Mouse (Mus musculus) megakaryocyte, embryonic 14.5 days (primary cell): Measurements from ENCODE around the gene Mov10. TPM values are rescaled to one million over a fixed set of nuclear protein-coding genes. Genes with fewer than 3 reads are reported as not detected.

Source experiments
- H3K27me3 ChIP-seq: replicated peaks from 2 replicates; pipeline ENCODE3; 2012; ENCODE audit warnings: inconsistent platforms
- H3K36me3 ChIP-seq: replicated peaks from 2 replicates; pipeline ENCODE3; 2012; ENCODE audit warnings: low read length, inconsistent platforms, mixed read lengths
- H3K4me1 ChIP-seq: 2 replicates; pipeline ENCODE4 v1.6.1; 2012; ENCODE audit warnings: inconsistent platforms
- H3K4me3 ChIP-seq: replicated peaks from 2 replicates; pipeline ENCODE3; 2012; ENCODE audit warnings: moderate library complexity, mild to moderate bottlenecking, inconsistent platforms
- H3K9me3 ChIP-seq: 2 replicates; pipeline ENCODE4 v1.6.1; 2012; ENCODE audit warnings: inconsistent platforms
- FLI1 ChIP-seq: IDR thresholded peaks from 2 replicates; pipeline ENCODE4 v1.6.1; 2012; ENCODE audit warnings: low read length, inconsistent platforms, mixed read lengths
- GATA1 ChIP-seq: IDR thresholded peaks from 3 replicates; pipeline ENCODE4 v1.6.1; 2012; ENCODE audit warnings: mixed read lengths, low read length, inconsistent platforms, borderline replicate concordance
- polyA plus RNA-seq: library from polyadenylated mRNA; stranded (reverse); fragments of >175 nt; gene quantifications from 2 replicates; pipeline ENCODE4 v1.2.3, GENCODE M21; 2012; ENCODE audit warnings: low replicate concordance; ENCODE audit not compliant: insufficient read depth

The Mov10 gene
- polyA plus RNA-seq, 1 experiment, result 38.5 TPM

- H3K36me3 ChIP-seq, result peaks cover 66% of the 10 kb centered on the region
- no peaks in the 10 kb centered on the region for H3K9me3 ChIP-seq
- H3K4me1 ChIP-seq, result peaks cover 83% of the 10 kb centered on the region
- TF ChIP-seq FLI1 (no peak), GATA1 (no peak)
- H3K27me3 ChIP-seq, result peaks cover 2% of the 10 kb centered on the region
- H3K4me3 ChIP-seq, result peak overlapping the region; percentile 5
These were observed 25.7 kb downstream of the Mov10 start for GRCm38 (mm10) chr3:104792360-104793270.

DNA sequence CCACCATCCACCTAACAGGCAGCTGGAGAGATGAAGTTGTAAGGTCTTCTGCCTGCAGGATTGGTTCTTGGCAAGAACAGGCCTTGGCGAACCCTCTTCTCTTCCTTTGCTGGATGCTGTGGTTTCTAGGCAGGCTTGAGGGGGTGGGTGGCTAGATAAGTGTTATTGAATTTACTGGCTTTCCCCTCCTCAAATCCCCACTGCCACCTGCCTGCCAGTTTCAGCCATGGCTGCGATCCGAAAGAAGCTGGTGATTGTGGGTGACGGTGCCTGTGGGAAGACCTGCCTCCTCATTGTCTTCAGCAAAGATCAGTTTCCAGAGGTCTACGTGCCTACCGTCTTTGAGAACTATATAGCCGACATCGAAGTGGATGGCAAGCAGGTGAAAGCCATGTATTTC is 26.7 kb downstream of the Mov10 start:
- TF ChIP-seq GATA1 (no peak), FLI1 (no peak)
- Histone ChIP-seq H3K27me3 (peaks cover 2% of the 10 kb centered on the region), H3K4me3 (no peak overlapping the region), H3K36me3 (peaks cover 56% of the 10 kb centered on the region), H3K9me3 (no peaks in the 10 kb centered on the region), H3K4me1 (peaks cover 85% of the 10 kb centered on the region)

DNA sequence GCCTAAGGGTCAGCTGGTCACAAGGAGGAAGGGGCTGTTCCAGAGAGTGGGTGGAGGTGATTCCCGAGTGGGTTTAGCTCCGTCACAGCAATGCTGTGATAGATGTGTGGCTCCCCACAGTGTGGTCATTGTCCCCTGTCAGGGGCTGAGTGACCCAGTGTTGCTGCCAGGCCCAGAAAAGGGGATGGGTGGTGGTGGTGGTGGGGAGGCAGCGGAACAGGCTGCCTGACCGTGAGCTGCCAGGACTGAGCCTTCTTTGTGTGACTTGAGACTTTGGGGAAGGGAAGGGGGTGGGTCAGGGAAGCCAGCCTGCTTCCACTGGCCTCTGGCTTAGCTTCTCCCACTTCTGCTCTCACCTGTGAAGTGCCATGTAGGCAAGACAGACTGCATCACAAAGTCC is 27.3 kb downstream of the Mov10 start:
- no peaks in the 10 kb centered on the region for H3K9me3 ChIP-seq
- peaks cover 2% of the 10 kb centered on the region for H3K27me3 ChIP-seq
- H3K4me3 ChIP-seq, result peak overlapping the region; percentile 92
- H3K36me3 ChIP-seq, result peaks cover 50% of the 10 kb centered on the region
- peaks cover 84% of the 10 kb centered on the region for H3K4me1 ChIP-seq
- TF ChIP-seq FLI1 (no peak), GATA1 (no peak)

DNA sequence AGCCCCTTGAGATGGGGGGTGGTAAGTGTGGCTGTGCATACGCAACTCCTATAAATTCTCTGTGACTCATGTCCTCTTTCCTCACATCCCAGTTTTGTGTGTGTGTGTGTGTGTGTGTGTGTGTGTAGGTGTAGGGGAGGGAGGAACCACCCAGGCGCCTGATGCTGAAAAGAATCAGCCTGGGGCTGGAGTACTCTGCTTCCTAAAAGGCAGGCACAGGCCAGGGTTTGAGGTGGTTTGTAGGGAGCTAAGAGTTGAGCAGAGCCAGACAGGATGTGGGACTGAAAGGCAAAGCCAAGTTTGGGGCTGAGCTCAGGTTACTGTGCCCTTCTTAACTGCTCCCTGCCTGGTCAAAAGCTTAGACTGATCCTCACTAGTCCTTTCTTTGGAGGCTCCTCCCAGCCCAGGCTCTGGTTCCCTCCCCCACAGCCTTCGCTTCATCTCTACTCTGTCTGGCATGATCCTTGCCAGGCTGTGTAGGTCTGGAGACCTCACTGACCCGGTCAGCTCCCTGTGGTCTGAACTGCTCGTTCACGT is 27.9 kb downstream of the Mov10 start:
- peaks cover 5% of the 10 kb centered on the region for H3K27me3 ChIP-seq
- H3K9me3 ChIP-seq, result no peaks in the 10 kb centered on the region
- H3K36me3 ChIP-seq, result peaks cover 44% of the 10 kb centered on the region
- H3K4me1 ChIP-seq, result peaks cover 79% of the 10 kb centered on the region
- peak overlapping the region; percentile 92 for H3K4me3 ChIP-seq
- TF ChIP-seq FLI1 (no peak), GATA1 (no peak)

DNA sequence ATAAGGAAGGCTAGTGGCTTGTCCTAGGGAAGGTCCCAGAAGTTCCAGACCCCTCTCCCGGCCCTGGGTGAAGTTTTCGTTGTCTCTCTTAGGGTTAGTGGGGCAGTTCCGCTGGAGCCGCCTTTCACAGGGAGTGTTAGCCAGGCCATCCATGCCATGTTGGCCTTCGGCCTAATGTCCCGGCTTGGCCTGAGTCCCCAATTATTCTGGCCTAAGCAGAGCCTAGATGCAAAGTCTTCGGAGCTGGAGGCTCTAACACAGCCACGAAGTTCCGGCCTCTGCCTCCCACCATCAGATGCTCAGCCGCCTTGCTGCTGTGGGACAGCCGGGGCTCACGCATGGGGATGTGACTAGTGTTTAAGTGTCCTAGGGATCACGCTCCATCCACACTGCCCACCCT is 28.5 kb downstream of the Mov10 start:
- Histone ChIP-seq H3K9me3 (no peaks in the 10 kb centered on the region), H3K36me3 (peaks cover 38% of the 10 kb centered on the region), H3K27me3 (peaks cover 6% of the 10 kb centered on the region), H3K4me1 (peaks cover 78% of the 10 kb centered on the region), H3K4me3 (peak overlapping the region; percentile 92)
- TF ChIP-seq FLI1 (no peak), GATA1 (no peak)

- Histone ChIP-seq H3K36me3 (peaks cover 33% of the 10 kb centered on the region), H3K4me1 (peaks cover 78% of the 10 kb centered on the region), H3K9me3 (no peaks in the 10 kb centered on the region), H3K4me3 (peak overlapping the region; percentile 92), H3K27me3 (peaks cover 6% of the 10 kb centered on the region)
- no peak for TF ChIP-seq GATA1
- no peak for TF ChIP-seq FLI1
These were observed 29.1 kb downstream of the Mov10 start for GRCm38 (mm10) chr3:104789312-104789605.

- no peak for TF ChIP-seq FLI1
- no peak for TF ChIP-seq GATA1
- peaks cover 78% of the 10 kb centered on the region for H3K4me1 ChIP-seq
- H3K9me3 ChIP-seq, result no peaks in the 10 kb centered on the region
- H3K36me3 ChIP-seq, result peaks cover 28% of the 10 kb centered on the region
- peaks cover 8% of the 10 kb centered on the region for H3K27me3 ChIP-seq
- peak overlapping the region; percentile 92 for H3K4me3 ChIP-seq
These were observed 29.6 kb downstream of the Mov10 start for GRCm38 (mm10) chr3:104788561-104789311.

GRCm38 (mm10) chr3:104788075-104788474 is 30.3 kb downstream of the Mov10 start, which contains the start of gene Rhoc:
Rhoc (plus strand) TSS chr3:104788375.
- TF ChIP-seq GATA1, result no peak
- no peak for TF ChIP-seq FLI1
- Histone ChIP-seq H3K27me3 (peaks cover 15% of the 10 kb centered on the region), H3K36me3 (peaks cover 21% of the 10 kb centered on the region), H3K9me3 (no peaks in the 10 kb centered on the region), H3K4me3 (peak within 1 kb of the TSS; percentile 92), H3K4me1 (peaks cover 78% of the 10 kb centered on the region)

DNA sequence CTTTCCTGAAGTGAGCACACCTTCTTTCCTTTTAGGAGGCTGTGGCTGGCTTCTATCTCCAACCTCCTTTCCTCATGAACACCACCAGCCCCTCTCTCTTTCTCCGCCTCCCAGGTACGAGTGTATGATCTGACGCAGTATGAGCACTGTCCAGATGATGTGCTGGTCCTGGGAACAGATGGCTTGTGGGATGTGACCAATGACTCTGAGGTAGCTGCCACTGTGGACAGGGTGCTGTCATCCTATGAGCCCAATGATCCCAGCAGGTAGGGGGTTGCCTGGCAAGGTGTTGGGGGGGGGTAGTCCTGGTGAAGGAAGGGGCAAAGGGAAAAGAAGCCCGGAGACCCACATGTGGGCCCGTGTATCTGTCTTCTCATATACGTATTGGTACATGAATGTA is 33.1 kb downstream of the Mov10 start:
- no peaks in the 10 kb centered on the region for H3K9me3 ChIP-seq
- peaks cover 74% of the 10 kb centered on the region for H3K4me1 ChIP-seq
- TF ChIP-seq FLI1 (no peak), GATA1 (no peak)
- H3K4me3 ChIP-seq, result no peak overlapping the region
- H3K36me3 ChIP-seq, result no peaks in the 10 kb centered on the region
- H3K27me3 ChIP-seq, result peaks cover 43% of the 10 kb centered on the region
